Mouse (Mus musculus): ENCODE results near the gene Tfe3. TPM values are rescaled to one million over a fixed set of nuclear protein-coding genes. Genes with fewer than 3 reads are reported as not detected.

The Tfe3 gene
- 10 to 100 TPM; 20.3 to 30.5 TPM for total RNA-seq (2023)

DNA sequence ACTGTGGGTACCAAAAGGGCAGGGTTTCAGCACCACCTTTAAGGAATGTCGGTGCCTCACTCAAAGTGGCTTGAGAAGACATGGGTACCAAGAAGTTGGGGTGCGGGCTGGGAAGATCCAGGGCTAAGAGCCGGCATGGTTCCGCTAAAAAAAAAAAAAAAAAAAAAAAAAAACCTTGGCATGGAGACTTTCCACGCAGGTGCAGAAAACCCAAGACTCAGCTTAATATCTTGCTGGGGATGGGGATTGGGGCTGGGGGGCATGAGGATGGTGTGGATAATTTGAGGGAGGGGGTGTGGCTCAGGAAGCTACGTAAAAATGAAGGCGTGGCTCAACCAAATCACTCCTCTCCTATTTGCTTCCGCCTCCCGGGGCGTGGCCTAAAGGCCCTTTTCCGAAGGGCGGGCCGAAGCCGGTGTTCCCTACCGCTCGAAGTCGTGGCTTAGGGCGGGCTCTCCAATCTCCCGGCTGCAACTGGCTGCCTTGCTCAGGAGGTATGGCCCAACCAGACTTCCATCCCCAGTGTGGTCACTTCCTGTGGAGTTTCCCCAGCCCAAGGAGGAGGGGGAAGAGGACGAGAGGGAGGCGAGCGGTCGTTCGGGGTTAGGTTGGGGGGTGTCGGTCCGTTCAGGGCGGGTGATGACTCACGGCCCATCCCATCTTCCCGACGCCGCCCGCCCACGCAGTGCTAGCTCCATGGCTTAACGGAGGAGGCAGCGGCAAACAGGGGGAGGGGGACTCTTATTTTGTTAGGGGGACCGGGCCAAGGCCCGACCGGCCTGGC is at the start of gene Tfe3:
TSS of gene Tfe3 (plus strand) at position 424 of the 784 bp plus-strand sequence.

DNA sequence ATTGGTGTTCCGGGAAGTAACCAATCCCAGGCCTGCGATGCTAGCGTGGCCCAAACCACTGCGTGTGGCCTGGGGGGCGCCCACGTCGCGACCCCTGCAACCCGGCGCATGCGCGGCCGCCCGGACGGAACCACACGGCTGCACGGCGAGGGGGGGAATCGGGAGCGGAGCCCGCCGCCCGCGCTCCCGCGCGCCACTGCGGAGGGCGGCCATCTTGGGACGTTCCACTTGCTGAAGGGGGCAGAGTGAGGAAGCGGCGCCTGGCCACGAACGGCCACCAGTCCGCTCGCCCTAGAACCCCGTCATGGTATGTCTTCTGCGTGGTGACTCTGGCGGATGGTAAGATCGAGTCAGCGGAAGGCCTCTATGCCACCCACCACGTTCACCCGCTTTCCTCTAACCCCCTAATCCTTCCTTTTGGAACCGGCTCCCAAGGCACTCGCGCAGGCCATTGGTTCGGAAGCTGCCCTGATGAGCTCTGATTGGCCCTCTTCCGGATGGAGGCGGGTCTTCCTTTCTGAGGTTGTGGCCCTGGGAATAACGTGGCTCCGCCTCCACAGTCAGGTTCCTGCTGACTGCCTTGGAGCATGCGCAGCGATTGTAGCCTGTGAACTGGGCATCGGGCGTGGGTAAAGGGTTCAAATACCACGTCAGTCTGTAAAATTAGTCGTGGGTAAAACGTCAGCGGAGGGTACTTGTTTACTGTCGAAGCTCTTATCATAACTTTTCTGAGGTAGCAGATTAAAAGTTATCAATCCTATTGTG is 48.0 kb upstream of the Tfe3 start, which contains the start of gene Wdr45:
TSS of gene Wdr45 (plus strand) at position 199 of the 765 bp plus-strand sequence.

DNA sequence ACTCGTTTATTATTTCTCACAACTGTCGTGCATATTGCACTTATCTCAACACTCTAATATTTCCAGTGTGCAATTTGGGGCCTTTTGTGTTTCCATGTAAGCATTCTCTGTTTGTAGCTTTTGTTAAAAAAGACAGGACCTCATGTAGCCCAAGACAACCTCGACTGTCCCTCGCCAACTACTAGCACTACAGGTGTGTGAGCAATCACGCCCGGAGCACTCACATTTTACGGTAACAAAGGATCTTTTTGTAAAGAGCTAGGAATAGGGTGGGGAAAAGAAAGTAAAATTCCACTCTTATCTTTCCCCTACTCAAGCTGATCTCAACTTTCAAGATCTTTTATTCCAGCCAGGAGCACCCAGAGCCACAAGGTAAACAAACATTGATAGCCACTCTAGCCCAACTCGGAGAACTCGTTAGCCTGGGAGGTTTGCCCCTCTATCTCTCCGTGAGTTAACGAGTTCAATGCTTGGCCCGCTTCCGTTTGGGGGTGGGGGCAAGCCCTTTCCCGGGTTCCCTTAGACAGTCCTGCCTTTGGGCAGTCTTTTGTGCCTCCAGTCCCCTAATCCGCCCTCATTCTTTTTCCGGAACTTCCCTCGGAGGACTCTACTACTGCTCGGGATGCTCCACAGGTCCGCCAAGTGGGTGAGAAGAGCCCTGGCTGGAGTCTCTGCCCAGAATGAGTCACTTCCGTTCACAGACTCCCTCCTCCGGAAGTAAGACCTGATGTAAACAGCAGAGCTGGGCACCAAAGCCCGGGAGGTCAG is 40.7 kb upstream of the Tfe3 start, which contains the start of gene Gm45208:
TSS of gene Gm45208 (plus strand) at position 732 of the 768 bp plus-strand sequence.

DNA sequence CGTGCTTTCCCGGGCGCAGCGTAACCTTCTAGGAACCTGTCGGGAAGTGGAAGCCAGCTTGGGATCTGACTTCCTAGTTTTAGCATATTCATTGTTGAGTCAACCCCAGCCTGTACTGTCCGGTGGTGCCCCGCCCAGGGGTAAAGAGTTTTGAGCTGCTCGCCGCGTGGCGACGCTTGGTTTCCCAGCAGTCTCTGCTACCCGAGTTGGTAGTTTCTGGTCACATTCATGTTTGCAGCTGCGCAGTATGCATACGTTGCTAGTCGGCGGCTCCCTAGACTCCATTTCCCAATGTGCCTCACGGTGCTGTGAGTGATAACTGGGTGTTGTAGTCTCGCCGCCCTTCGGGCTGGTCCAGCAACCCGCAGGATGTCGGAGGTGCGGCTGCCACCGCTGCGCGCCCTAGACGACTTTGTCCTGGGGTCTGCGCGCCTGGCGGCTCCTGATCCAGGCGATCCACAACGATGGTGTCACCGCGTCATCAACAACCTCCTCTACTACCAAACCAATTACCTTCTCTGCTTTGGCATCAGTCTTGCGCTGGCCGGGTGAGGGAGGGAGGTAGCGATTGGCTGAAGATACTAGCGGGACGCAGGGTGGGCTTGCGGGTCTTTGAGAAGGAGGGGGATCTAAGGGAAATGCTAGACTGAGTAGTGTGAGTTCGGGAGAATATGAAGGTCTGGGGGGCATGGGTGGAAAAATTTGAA is 34.0 kb upstream of the Tfe3 start, which contains the start of gene Praf2:
TSS of gene Praf2 (plus strand) at position 225 of the 707 bp plus-strand sequence.

DNA sequence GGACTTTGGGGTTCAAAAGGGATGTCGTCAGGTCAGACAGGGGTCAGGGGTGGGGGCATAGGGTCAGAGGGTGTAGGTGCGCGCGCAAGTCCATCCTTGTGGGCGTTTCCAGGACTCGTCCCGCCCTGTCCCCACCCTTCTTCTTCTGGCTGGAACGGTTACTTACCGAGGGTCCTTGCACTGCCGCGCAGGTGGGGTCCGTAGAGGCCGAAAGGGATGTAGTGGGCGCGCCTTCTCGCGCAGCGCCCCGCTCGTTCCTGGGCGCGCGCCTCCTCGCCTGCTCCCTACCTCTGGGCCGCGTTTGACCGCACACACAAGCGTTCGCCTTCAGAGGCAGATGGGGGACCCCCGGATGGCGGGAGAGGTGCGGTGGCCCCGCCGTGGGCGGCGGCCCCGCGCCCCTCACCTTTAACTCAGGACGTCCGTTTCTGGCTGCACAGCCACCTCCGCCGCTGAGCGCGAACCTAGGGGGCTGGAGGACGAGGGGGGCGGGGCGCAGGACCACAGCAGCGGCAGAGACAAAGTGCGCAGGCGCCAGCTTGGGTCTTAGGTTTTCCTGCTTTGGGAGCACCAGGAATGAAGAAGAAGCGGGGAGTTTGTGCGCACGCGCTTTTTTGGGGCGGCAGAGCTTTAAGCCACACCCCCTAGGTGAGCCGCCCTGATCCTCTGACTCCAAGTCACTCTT is 11.8 kb upstream of the Tfe3 start, which contains the start of gene Ccdc120:
TSS of gene Ccdc120 (minus strand) at position 474 of the 685 bp plus-strand sequence.

DNA sequence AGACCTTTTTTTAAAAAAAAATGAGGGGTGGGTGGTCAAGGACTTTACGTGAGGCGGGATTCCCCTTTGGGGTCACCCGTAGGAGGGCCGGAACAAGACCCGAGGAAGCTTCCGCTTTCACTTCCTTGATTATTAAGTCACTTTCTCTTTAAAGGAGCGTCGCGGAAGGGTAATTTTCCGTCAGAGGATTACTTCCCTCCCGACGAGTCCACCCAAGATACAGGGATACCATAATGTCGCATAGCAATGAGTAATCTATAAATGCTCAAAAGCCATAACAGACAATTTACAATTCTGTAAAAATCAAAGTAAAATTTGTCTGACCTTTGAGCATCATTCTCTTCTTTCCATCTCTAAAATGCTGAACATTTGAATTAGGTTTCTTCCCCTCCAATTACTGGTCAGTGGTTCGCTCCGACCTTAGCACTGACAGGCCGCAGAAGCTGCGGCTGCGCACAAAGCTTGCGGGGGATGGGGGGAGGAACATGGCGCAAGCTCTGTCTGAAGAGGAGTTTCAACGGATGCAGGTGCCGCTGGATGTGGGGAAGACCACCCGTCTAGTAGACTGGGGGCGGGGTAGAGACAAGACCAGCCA is 27.3 kb downstream of the Tfe3 start, which contains the start of gene Gripap1:
TSS of gene Gripap1 (plus strand) at position 224 of the 595 bp plus-strand sequence.

DNA sequence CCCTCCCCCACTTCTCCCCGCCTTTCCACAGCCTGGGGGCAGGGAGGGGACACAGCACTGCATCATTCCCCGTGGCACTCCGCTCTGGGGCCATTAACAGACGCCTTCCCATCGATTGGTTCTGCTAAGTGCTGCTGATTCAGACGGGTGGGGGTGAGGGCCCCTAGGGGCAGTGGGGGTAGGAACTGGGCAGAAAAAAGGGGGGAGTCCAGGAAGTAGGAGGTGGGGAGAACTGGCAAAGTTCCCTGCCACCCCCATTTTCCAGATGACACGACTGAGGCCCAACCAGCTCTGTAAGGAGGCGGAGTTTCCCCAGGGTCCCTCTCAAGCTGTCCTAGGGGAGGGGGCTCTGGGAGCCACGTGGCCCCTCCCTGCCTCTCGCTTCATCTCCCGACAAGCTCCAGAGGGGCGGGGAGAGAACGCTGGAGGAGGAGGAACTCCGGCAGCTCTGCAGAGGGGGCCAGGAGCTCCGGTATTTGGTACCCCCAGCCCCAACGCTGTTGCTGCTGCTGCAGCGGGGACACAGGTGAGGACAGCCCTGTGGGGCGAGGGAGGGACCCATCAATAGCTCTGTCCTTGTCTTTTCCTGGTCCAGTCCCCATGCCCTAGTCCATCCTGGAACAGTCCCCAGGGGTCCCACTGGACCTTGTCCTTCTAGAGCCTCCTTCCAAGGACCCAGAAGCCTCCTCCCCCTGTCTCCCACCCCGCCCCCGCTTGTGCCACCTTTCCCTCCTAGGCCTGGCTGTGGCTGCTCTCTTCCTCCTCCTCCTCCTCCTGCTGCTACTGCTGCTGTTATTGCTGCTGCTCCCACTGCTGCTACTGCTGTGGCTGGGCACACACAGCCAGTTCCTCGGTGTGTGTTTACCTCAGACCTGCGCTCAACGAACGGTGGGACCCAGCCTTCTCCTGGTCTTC is 59.8 kb downstream of the Tfe3 start, which contains the start of gene Kcnd1:
TSS of gene Kcnd1 (plus strand) at position 425 of the 915 bp plus-strand sequence.

Other genes with a start within 250 kb of the Tfe3 start
- 10 to 100 TPM; 24.9 to 29.5 TPM for gene Foxp3, start 188.9 kb upstream of the Tfe3 start, total RNA-seq (2023)
- gene Ppp1r3f, start 188.3 kb upstream of the Tfe3 start, total RNA-seq (2023) = 10 to 100 TPM; 13.8 to 19.6 TPM
- 10 to 100 TPM; 23.3 to 32.6 TPM for gene Ccdc22, start 157.0 kb upstream of the Tfe3 start, total RNA-seq (2023)
- gene Cacna1f, start 155.5 kb upstream of the Tfe3 start, total RNA-seq (2023) = under 1 TPM in 1 of 2 experiments, not detected in 1; 0.30 TPM
- 1 to 10 TPM; 1.2 to 1.3 TPM for gene Syp, start 124.1 kb upstream of the Tfe3 start, total RNA-seq (2023)
- 10 to 100 TPM; 29.7 to 31.5 TPM for gene Prickle3, start 105.3 kb upstream of the Tfe3 start, total RNA-seq (2023)
- gene Plp2, start 91.2 kb upstream of the Tfe3 start, total RNA-seq (2023) = 10 to 100 TPM; 40.6 to 42.5 TPM
- not detected for gene Magix, start 81.3 kb upstream of the Tfe3 start, total RNA-seq (2023)
- gene Gpkow, start 65.4 kb upstream of the Tfe3 start, total RNA-seq (2023) = 10 to 100 TPM; 46.6 to 47.9 TPM
- 100 to 1,000 TPM in 1 of 2 experiments, 10 to 100 TPM in 1; 96.7 to 116 TPM for gene Wdr45, start 48.2 kb upstream of the Tfe3 start, total RNA-seq (2023)
- gene Gm45208, start 40.3 kb upstream of the Tfe3 start, total RNA-seq (2023) = not detected
- 10 to 100 TPM; 18.8 to 20.1 TPM for gene Praf2, start 34.1 kb upstream of the Tfe3 start, total RNA-seq (2023)
- not detected for gene Ccdc120, start 11.7 kb upstream of the Tfe3 start, total RNA-seq (2023)
- gene Gripap1, start 27.2 kb downstream of the Tfe3 start, total RNA-seq (2023) = 100 to 1,000 TPM; 164 to 170 TPM
- gene Kcnd1, start 59.7 kb downstream of the Tfe3 start, total RNA-seq (2023) = 1 to 10 TPM; 1.4 to 2.0 TPM
- gene Otud5, start 78.8 kb downstream of the Tfe3 start, total RNA-seq (2023) = 100 to 1,000 TPM; 176 to 193 TPM
- 100 to 1,000 TPM in 1 of 2 experiments, 10 to 100 TPM in 1; 97.4 to 107 TPM for gene Pim2, start 115.7 kb downstream of the Tfe3 start, total RNA-seq (2023)
- 10 to 100 TPM; 28.5 to 36.5 TPM for gene Slc35a2, start 121.5 kb downstream of the Tfe3 start, total RNA-seq (2023)
- 10 to 100 TPM; 71.1 to 77.5 TPM for gene Pqbp1, start 136.7 kb downstream of the Tfe3 start, total RNA-seq (2023)
- 10 to 100 TPM; 38.6 to 42.4 TPM for gene Timm17b, start 136.8 kb downstream of the Tfe3 start, total RNA-seq (2023)
- not detected for gene Gm10491, start 145.3 kb downstream of the Tfe3 start, total RNA-seq (2023)
- gene Gm10490, start 147.0 kb downstream of the Tfe3 start, total RNA-seq (2023) = not detected
- not detected for gene Pcsk1n, start 157.3 kb downstream of the Tfe3 start, total RNA-seq (2023)
- gene Eras, start 166.0 kb downstream of the Tfe3 start, total RNA-seq (2023) = not detected
- 10 to 100 TPM; 12.3 to 13.2 TPM for gene Hdac6, start 185.3 kb downstream of the Tfe3 start, total RNA-seq (2023)
- gene Gata1, start 215.5 kb downstream of the Tfe3 start, total RNA-seq (2023) = 1 to 10 TPM; 3.8 to 6.8 TPM

All from T-cell, adult 66 days (primary cell).